Mouse (Mus musculus): ENCODE results near the gene Ptges. TPM values are rescaled to one million over a fixed set of nuclear protein-coding genes. Genes with fewer than 3 reads are reported as not detected.
"Not testable (repeated sequence)": the region's sequence is repeated elsewhere in the genome, so short reads cannot be mapped to it uniquely, and the experiment has no call there.

Ptges gene
- polyA plus RNA-seq, 1 experiment from 2014 or later = 15.8 TPM

GRCm38 (mm10) chr2:30942603-30943011 lies 12.9 kb upstream of the Ptges start:
- H3K9ac ChIP-seq = no peak overlapping the region
- H3K4me2 ChIP-seq = peak overlapping the region; percentile 49
- H3K27me3 ChIP-seq = no peaks in the 10 kb centered on the region
- no peaks in the 10 kb centered on the region for H3K4me1 ChIP-seq
- H3K9me3 ChIP-seq = no peaks in the 10 kb centered on the region
- H3K4me3 ChIP-seq = peak overlapping the region; percentile 32
- H3K36me3 ChIP-seq = no peaks in the 10 kb centered on the region
- 28% methylated on average over 16 of the region's 16 CpGs for WGBS
- ATAC-seq (ENCODE audit: insufficient number of reproducible peaks, insufficient read depth, low FRiP score, low TSS enrichment, low read depth) = no peak
- H3K27ac ChIP-seq = no peak overlapping the region

GRCm38 (mm10) chr2:30942116-30942515 lies 12.5 kb upstream of the Ptges start:
- H3K4me2 ChIP-seq = peak overlapping the region; percentile 49; the same call in 1 of the 2 replicates
- H3K27me3 ChIP-seq; H3K9ac ChIP-seq; H3K9me3 ChIP-seq; ATAC-seq (ENCODE audit: insufficient number of reproducible peaks, insufficient read depth, low FRiP score, low TSS enrichment, low read depth); H3K36me3 ChIP-seq; H3K27ac ChIP-seq; H3K4me1 ChIP-seq; H3K4me3 ChIP-seq: not testable (repeated sequence)
- WGBS = 50% methylated on average over 7 of the region's 7 CpGs

GRCm38 (mm10) chr2:30941586-30941985 lies 11.9 kb upstream of the Ptges start:
- 87% methylated on average over 5 of the region's 5 CpGs for WGBS
- Histone ChIP-seq H3K27ac (no peak overlapping the region), H3K27me3 (no peaks in the 10 kb centered on the region), H3K9ac (no peak overlapping the region), H3K4me2 (no peak overlapping the region), H3K36me3 (no peaks in the 10 kb centered on the region), H3K9me3 (no peaks in the 10 kb centered on the region), H3K4me3 (no peak overlapping the region), H3K4me1 (no peaks in the 10 kb centered on the region)
- ATAC-seq (ENCODE audit: insufficient number of reproducible peaks, insufficient read depth, low FRiP score, low TSS enrichment, low read depth) = no peak

- H3K4me1 ChIP-seq = no peaks in the 10 kb centered on the region
- no peak overlapping the region for H3K4me2 ChIP-seq
- H3K27ac ChIP-seq = 0 out of 2 replicates have a peak overlapping the region, but pooled peaks have one; percentile 16
- no peaks in the 10 kb centered on the region for H3K36me3 ChIP-seq
- no peak for ATAC-seq (ENCODE audit: insufficient number of reproducible peaks, insufficient read depth, low FRiP score, low TSS enrichment, low read depth)
- 58% methylated on average over 4 of the region's 4 CpGs for WGBS
- no peaks in the 10 kb centered on the region for H3K9me3 ChIP-seq
- no peak overlapping the region for H3K9ac ChIP-seq
- no peak overlapping the region for H3K4me3 ChIP-seq
- no peaks in the 10 kb centered on the region for H3K27me3 ChIP-seq
These were observed 8.9 kb upstream of the Ptges start for GRCm38 (mm10) chr2:30938574-30938991.

GRCm38 (mm10) chr2:30937731-30938130 lies 8.1 kb upstream of the Ptges start:
- no peak overlapping the region for H3K9ac ChIP-seq
- no peak overlapping the region for H3K4me2 ChIP-seq
- no peaks in the 10 kb centered on the region for H3K36me3 ChIP-seq
- WGBS = 86% methylated on average over 8 of the region's 8 CpGs
- no peak overlapping the region for H3K4me3 ChIP-seq
- no peak overlapping the region for H3K27ac ChIP-seq
- H3K9me3 ChIP-seq = no peaks in the 10 kb centered on the region
- H3K4me1 ChIP-seq = no peaks in the 10 kb centered on the region
- ATAC-seq (ENCODE audit: insufficient number of reproducible peaks, insufficient read depth, low FRiP score, low TSS enrichment, low read depth) = no peak
- no peaks in the 10 kb centered on the region for H3K27me3 ChIP-seq

GRCm38 (mm10) chr2:30936808-30937207 lies 7.1 kb upstream of the Ptges start:
- no peak overlapping the region for H3K9ac ChIP-seq
- no peaks in the 10 kb centered on the region for H3K9me3 ChIP-seq
- no peak overlapping the region for H3K4me2 ChIP-seq
- ATAC-seq (ENCODE audit: insufficient number of reproducible peaks, insufficient read depth, low FRiP score, low TSS enrichment, low read depth) = no peak
- no peaks in the 10 kb centered on the region for H3K27me3 ChIP-seq
- H3K36me3 ChIP-seq = no peaks in the 10 kb centered on the region
- H3K4me3 ChIP-seq = no peak overlapping the region
- no peak overlapping the region for H3K27ac ChIP-seq
- H3K4me1 ChIP-seq = no peaks in the 10 kb centered on the region
- WGBS = 80% methylated on average over 3 of the region's 3 CpGs

- ATAC-seq (ENCODE audit: insufficient number of reproducible peaks, insufficient read depth, low FRiP score, low TSS enrichment, low read depth) = no peak
- no peak overlapping the region for H3K27ac ChIP-seq
- no peaks in the 10 kb centered on the region for H3K36me3 ChIP-seq
- no peaks in the 10 kb centered on the region for H3K27me3 ChIP-seq
- H3K4me2 ChIP-seq = no peak overlapping the region
- peaks cover 10% of the 10 kb centered on the region for H3K4me1 ChIP-seq
- no peaks in the 10 kb centered on the region for H3K9me3 ChIP-seq
- WGBS = 22% methylated on average over 7 of the region's 7 CpGs
- H3K4me3 ChIP-seq = no peak overlapping the region
- no peak overlapping the region for H3K9ac ChIP-seq
These were observed 4.3 kb upstream of the Ptges start for GRCm38 (mm10) chr2:30933917-30934450.

GRCm38 (mm10) chr2:30933032-30933431 lies 3.4 kb upstream of the Ptges start:
- H3K4me3 ChIP-seq = no peak overlapping the region
- no peaks in the 10 kb centered on the region for H3K27me3 ChIP-seq
- no peak overlapping the region for H3K27ac ChIP-seq
- H3K9ac ChIP-seq = no peak overlapping the region
- no peaks in the 10 kb centered on the region for H3K36me3 ChIP-seq
- no peak for ATAC-seq (ENCODE audit: insufficient number of reproducible peaks, insufficient read depth, low FRiP score, low TSS enrichment, low read depth)
- 69% methylated on average over 6 of the region's 6 CpGs for WGBS
- H3K4me2 ChIP-seq = no peak overlapping the region
- peaks cover 18% of the 10 kb centered on the region for H3K4me1 ChIP-seq
- H3K9me3 ChIP-seq = no peaks in the 10 kb centered on the region

- ATAC-seq (ENCODE audit: insufficient number of reproducible peaks, insufficient read depth, low FRiP score, low TSS enrichment, low read depth) = no peak
- Histone ChIP-seq H3K9me3 (no peaks in the 10 kb centered on the region), H3K4me3 (no peak overlapping the region), H3K4me2 (no peak overlapping the region), H3K4me1 (peaks cover 29% of the 10 kb centered on the region), H3K27ac (no peak overlapping the region; the same call in 1 of the 2 replicates), H3K9ac (no peak overlapping the region), H3K27me3 (no peaks in the 10 kb centered on the region), H3K36me3 (no peaks in the 10 kb centered on the region)
- 79% methylated on average over 3 of the region's 3 CpGs for WGBS
These were observed 2.3 kb upstream of the Ptges start for GRCm38 (mm10) chr2:30931922-30932321.

- H3K4me3 ChIP-seq; H3K27ac ChIP-seq; H3K9ac ChIP-seq; H3K36me3 ChIP-seq; H3K27me3 ChIP-seq; H3K4me2 ChIP-seq; H3K9me3 ChIP-seq; ATAC-seq (ENCODE audit: insufficient number of reproducible peaks, insufficient read depth, low FRiP score, low TSS enrichment, low read depth): not testable (repeated sequence)
- H3K4me1 ChIP-seq = peaks cover 31% of the 10 kb centered on the region
- 89% methylated on average over 2 of the region's 2 CpGs for WGBS
These were observed 1.2 kb upstream of the Ptges start for GRCm38 (mm10) chr2:30930846-30931245.

- Histone ChIP-seq H3K27me3 (no peaks in the 10 kb centered on the region), H3K4me1 (peaks cover 31% of the 10 kb centered on the region), H3K9ac (peak overlapping the region; percentile 63), H3K9me3 (no peaks in the 10 kb centered on the region), H3K4me2 (peak overlapping the region; percentile 71), H3K27ac (no peak overlapping the region), H3K36me3 (no peaks in the 10 kb centered on the region), H3K4me3 (peak overlapping the region; percentile 32)
- 30% methylated on average over 12 of the region's 12 CpGs for WGBS
- ATAC-seq (ENCODE audit: insufficient number of reproducible peaks, insufficient read depth, low FRiP score, low TSS enrichment, low read depth) = no peak
These were observed 675 bp downstream of the Ptges start for GRCm38 (mm10) chr2:30928893-30929482.

- no peak for ATAC-seq (ENCODE audit: insufficient number of reproducible peaks, insufficient read depth, low FRiP score, low TSS enrichment, low read depth)
- Histone ChIP-seq H3K4me2 (no peak overlapping the region), H3K4me3 (no peak overlapping the region), H3K27ac (no peak overlapping the region), H3K9me3 (no peaks in the 10 kb centered on the region), H3K4me1 (peaks cover 31% of the 10 kb centered on the region), H3K36me3 (no peaks in the 10 kb centered on the region), H3K27me3 (no peaks in the 10 kb centered on the region), H3K9ac (peak overlapping the region; percentile 11; the same call in 1 of the 2 replicates)
- 20% methylated on average over 14 of the region's 14 CpGs for WGBS
These were observed 1.6 kb downstream of the Ptges start for GRCm38 (mm10) chr2:30927844-30928628.
